In the genomic region with DNA sequence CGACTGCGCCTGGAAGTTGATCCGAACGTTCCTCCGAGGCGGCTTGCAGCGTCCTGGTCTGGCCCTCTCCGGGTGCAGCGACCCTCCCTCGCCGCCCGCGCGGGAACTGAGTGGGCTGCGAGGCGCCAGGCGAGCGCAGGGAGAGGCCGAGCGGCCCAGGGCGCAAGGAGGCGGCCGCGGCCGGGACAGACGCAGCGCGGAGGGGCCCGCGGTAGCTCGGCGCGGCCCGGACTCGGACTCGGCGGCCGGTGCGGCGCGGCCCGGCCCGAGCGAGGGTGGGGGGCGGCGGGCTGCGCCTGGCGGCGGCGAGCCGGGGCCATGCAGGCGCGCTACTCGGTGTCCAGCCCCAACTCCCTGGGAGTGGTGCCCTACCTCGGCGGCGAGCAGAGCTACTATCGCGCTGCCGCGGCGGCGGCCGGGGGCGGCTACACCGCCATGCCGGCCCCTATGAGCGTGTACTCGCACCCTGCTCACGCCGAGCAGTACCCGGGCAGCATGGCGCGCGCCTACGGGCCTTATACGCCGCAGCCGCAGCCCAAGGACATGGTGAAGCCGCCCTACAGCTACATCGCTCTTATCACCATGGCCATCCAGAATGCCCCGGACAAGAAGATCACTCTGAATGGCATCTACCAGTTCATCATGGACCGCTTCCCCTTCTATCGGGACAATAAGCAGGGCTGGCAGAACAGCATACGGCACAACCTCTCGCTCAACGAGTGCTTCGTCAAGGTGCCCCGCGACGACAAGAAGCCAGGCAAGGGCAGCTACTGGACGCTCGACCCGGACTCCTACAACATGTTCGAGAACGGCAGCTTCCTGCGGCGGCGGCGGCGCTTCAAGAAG, we compare ENCODE assay signal across 8 mouse cellular contexts. TPM values are rescaled to one million over a fixed set of nuclear protein-coding genes. Genes with fewer than 3 reads are reported as not detected.
DNase-seq lines count a peak whose midpoint lies in the region; ATAC-seq and TF ChIP-seq lines count a peak whose summit lies in the region.

No protein-coding gene starts in this region.

- WGBS in heart, postnatal 0 days, result under 1% methylated on average over 94 of the region's 101 CpGs
- under 1% methylated on average over 99 of the region's 101 CpGs for WGBS in limb, embryonic 12.5 days

- peak overlapping the region; percentile 89 for H3K9ac ChIP-seq in heart, postnatal 0 days (replicated peaks; ENCODE audit: low read depth, low read length)
- peak overlapping the region; percentile 96 for H3K9ac ChIP-seq in limb, embryonic 12.5 days (replicated peaks)

- peak overlapping the region; percentile 84 for H3K4me2 ChIP-seq in heart, postnatal 0 days (ENCODE audit: low read depth, low read length)
- peak overlapping the region; percentile 71 for H3K4me2 ChIP-seq in limb, embryonic 12.5 days

- no peaks in the 10 kb centered on the region for H3K4me1 ChIP-seq in heart, postnatal 0 days (ENCODE audit: control insufficient read depth, insufficient read depth)
- H3K4me1 ChIP-seq in limb, embryonic 12.5 days (replicated peaks), result peaks cover 30% of the 10 kb centered on the region

- no peak for TF ChIP-seq EP300 in heart, postnatal 0 days (IDR thresholded peaks at IDR 0.05; ENCODE audit: low read depth)

- H3K9me3 ChIP-seq in heart, postnatal 0 days (replicated peaks; ENCODE audit: control insufficient read depth, low read length), result no peaks in the 10 kb centered on the region
- H3K9me3 ChIP-seq in limb, embryonic 12.5 days, result no peaks in the 10 kb centered on the region

- peak overlapping the region; percentile 76 for H3K4me3 ChIP-seq in heart, postnatal 0 days (ENCODE audit: low read depth, low read length)
- peak overlapping the region; percentile 71 for H3K4me3 ChIP-seq in limb, embryonic 12.5 days (replicated peaks)

- no peaks in the 10 kb centered on the region for H3K36me3 ChIP-seq in heart, postnatal 0 days (replicated peaks; ENCODE audit: control insufficient read depth, insufficient read depth, low read length)
- H3K36me3 ChIP-seq in limb, embryonic 12.5 days, result peaks cover 17% of the 10 kb centered on the region

- no peak for TF ChIP-seq CTCF in heart, postnatal 0 days (IDR thresholded peaks at IDR 0.05; ENCODE audit: low read depth)

- no peak for ATAC-seq in CD4-positive, CD25-positive, alpha-beta regulatory T cell, adult 4 months
- ATAC-seq in heart, postnatal 0 days (ENCODE audit: insufficient read depth, low read depth), result peak; percentile 32
- ATAC-seq in limb, embryonic 12.5 days (ENCODE audit: insufficient number of reproducible peaks, insufficient read depth, low FRiP score, low TSS enrichment, low read depth), result peak; percentile 45; the same call in 1 of the 2 replicates

- peak overlapping the region; percentile 89 for H3K27ac ChIP-seq in heart, postnatal 0 days (ENCODE audit: low read depth)
- peak overlapping the region; percentile 99 for H3K27ac ChIP-seq in limb, embryonic 12.5 days

- peaks cover 85% of the 10 kb centered on the region for H3K27me3 ChIP-seq in heart, postnatal 0 days (ENCODE audit: control insufficient read depth, insufficient read depth, low read length)
- peaks cover 85% of the 10 kb centered on the region for H3K27me3 ChIP-seq in limb, embryonic 12.5 days

- DNase-seq in CD4-positive, CD25-positive, alpha-beta regulatory T cell, adult 2 months (ENCODE audit: low read depth, low spot score), result peak; percentile 18
- DNase-seq in thymus, postnatal 4 days, result peak; percentile 25
- DNase-seq in thymus, postnatal 0 days (ENCODE audit: low spot score), result no peak
- no peak for DNase-seq in heart, postnatal 0 days (ENCODE audit: low spot score)
- peak; percentile 53 for DNase-seq in retina, embryonic 14.5 days (ENCODE audit: low spot score)
- DNase-seq in left cerebral cortex, adult 8-10 months (ENCODE audit: low spot score in 2 of 2), result no peak

RNA-seq across cellular contexts. Expression of a gene that starts 0.7 kb away (rescaled TPM):
- polyA plus RNA-seq in CD4-positive, CD25-positive, alpha-beta regulatory T cell, adult 4 months (2017; shearing (Covaris generic)), result not detected
- polyA plus RNA-seq in thymus, postnatal 0 days (2015; fragmentation: Nextera tagmentation; extraction: Ambion mirVana), result 0.75 TPM in 2 replicates
- 20.0 and 22.6 TPM in 2 replicates for total RNA-seq in heart, postnatal 0 days (2014; rRNA removed; ENCODE audit: low replicate concordance)
- 1.5 and 1.6 TPM in 2 replicates for polyA plus RNA-seq in heart, postnatal 0 days (2015; fragmentation: Nextera tagmentation; extraction: Ambion mirVana)
- 7.5 and 8.5 TPM in 2 replicates for polyA plus RNA-seq in limb, embryonic 12.5 days (2016; fragmentation: Nextera tagmentation; extraction: Ambion mirVana)
- total RNA-seq in left cerebral cortex, adult 8-10 months (2022), result 1 to 10 TPM; 4.2 to 5.4 (median 5.0) TPM

Comparison
In these comparisons a context has a peak if more than half of its experiments do, and no peak if none do; other contexts are left out.
1. DNase-seq: peak in CD4-positive, CD25-positive, alpha-beta regulatory T cell, adult 2 months (single experiment), thymus, postnatal 4 days (single experiment) and retina, embryonic 14.5 days (single experiment); none in thymus, postnatal 0 days (single experiment), heart, postnatal 0 days (single experiment) and left cerebral cortex, adult 8-10 months (0 of 2).